Mouse (Mus musculus) liver (tissue): ENCODE measurements at regions not wholly inside any gene's neighbourhood (a gene's known extent, or its start where the extent isn't known, plus 50 kb on each side); places are given as distances from the start of the nearest gene placed in this dataset.

Experiments used
- DNase-seq: peaks from one replicate; pipeline ENCODE4 v3.0.0-alpha.2; 2020; ENCODE audit warnings: mixed read lengths

DNA sequence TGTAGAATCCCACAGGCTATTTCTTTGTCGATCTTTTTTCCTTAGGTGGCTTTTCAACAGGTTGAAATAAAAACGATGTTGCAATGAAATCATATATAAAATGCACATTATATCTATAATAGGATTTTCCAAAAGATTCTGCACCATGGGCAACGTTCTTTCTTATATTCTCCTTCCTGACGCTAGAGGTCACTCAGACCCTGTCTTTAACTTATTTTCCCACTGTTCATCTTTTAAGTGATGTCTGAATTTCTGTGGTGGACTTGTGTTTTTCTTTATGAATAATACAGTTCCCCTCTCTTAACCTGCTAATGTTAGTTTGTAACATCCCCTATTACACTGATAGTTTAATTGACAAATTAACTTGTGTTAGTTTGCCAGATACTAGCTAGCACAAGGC, 86.5 kb upstream of the Got2 start:
- DNase-seq: no peak

DNA sequence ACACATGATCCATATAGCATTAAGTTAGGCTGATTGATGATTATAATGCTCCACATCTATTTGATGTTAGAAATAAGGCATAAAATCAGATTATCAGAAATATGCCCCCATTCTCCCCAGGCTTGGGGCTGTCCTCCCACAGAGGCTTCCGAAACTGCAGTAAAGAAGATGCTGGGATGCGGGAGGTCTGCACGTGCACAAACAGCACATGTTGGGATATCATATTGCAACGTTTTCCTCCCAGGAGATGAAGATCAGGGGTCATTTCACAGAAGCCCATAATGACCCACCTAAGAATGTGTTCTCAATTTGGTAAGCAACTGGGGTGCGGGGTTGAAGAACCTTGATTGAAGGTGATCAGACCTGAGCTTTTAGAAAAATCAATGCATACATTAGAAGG, 85.9 kb upstream of the Got2 start:
- DNase-seq: no peak

DNA sequence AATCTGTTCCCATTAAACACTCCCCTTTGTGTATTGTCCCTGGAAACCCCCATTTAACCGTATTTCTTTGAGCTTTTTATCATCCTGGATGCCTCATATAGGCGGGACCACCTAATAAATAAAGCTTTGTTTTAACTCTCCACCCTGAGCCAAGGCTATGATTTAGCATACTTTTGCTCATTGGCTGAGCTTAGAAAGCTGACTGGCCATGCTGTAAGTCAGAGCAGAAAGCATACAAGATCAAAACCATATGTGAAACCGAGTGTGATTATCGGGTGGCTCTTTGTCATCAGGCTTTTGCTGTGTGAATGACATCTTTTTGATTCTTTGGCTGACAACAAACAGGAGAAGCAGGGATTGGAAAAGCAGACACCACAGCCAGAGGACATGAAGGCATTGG, 85.2 kb upstream of the Got2 start:
- no peak for DNase-seq

DNA sequence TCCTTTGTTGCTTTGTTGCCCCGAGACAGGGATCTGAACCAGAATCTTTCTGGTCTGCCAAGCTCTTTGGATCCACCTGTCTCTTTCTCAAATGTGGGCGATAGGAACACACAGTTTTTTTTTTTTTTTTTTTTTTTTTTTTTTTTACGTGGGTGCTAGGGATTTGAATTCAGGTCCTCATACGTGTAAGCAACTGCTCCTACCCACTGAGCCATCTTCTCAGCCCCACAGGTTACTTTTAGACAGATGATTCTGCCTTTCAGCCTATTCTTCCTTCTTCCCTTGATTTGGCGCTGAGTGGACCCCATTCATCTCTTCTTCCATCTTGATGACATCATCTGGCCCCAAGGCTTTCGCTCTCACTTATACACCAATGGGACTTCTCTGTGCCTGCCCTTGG, 80.5 kb upstream of the Got2 start:
- DNase-seq: no peak

DNA sequence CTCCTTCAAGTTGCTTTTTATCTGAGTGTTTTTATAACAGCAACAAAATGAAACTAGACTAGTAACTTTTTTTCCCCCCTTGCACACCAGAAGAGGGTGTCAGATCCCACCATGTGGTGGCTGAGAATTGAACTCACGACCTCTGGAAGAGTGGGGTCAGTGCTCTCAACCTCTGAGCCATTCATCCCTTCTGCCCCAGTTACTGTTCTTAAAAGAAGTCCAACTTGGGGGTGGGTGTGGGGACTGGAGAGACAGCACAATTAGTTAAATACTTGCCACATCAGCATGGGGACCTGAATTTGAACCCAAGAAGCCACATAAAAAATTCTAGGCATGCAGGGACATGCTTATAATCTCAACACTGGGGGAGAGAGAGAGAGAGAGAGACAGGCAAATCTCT, 78.1 kb upstream of the Got2 start:
- no peak for DNase-seq

DNA sequence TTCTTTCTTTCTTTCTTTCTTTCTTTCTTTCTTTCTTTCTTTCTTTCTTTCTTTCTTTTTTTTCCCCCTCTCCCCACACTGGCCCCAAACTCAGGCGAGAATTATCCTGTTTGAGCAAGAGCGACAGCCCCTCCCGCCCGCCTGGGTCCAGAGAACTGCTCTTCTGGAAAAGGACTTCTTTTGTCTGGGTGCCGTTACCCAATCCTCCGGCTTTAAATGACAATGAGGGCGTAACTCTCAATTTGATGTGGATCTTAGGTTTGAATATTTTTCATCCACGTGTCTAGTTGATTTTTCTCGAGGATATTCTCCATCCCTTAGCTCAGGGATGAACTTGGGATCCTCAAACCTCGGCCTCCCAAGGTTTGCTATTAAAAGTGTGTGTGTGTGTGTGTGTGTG, 63.9 kb upstream of the Got2 start:
- DNase-seq: no peak

DNA sequence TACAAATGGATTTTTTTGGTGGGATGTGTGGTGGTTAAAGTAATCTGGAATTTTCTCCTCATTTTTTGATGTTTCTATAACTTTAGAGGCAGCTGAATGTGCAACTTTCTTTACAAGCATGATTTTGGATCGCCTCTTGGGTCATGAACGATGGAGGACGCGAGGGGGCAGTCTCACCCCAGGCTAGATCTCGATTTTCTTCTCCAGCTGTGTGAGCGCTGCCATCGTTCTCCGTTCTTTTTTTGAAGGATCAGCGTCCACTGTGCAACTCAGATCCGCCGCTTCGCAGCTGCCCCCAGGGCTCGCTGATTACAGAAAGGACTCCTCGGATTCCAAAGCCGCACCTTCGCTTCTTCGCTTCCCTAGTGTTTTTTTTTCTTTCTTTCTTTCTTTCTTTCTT, 63.4 kb upstream of the Got2 start:
- peak; percentile 61 for DNase-seq
